Mouse (Mus musculus): ENCODE measurements around the gene Sftpd. TPM values are rescaled to one million over a fixed set of nuclear protein-coding genes. Genes with fewer than 3 reads are reported as not detected.

Gene Sftpd
- 1.4 TPM in 2 replicates for polyA plus RNA-seq (2015; fragmentation: Nextera tagmentation; extraction: Ambion mirVana)

DNA sequence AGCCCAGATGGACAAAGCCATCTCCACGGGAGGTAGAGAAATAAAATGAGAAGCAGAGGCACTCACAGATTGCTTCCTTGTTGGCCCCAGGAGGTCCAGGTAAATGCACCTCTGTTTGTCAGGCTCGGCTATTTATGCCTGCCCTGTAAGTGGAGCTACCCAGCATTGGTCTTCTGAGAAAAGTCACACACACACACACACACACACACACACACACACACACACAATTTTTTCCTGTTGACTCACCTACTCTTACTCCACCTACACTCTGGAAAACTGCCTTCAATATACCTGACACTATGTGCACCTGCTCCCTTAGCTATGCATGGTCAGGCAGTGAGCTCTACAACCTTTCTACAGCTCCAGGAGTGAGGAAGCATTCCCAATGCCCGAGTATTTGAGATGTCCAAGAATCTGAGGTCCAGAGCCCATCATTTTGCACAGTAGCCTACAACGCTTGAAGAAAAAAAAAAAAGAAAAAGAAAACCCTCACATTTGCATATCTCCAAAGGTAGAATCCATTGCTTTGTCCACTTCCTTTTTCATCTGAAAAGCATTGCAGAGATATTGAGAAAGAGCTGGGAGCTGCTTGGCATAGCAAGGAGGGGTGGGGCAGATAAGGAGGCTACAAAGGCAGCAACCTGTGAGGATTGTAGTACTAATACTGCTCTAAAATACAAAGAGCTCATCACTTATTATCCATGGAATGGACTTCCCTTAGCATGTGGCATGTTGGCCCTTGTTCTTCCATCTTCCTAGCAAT is at the start of gene Sftpd:
Gene Sftpd (minus strand): TSS at position 91 of the 763 bp plus-strand sequence.
- no peak for DNase-seq (ENCODE audit: low spot score)

DNA sequence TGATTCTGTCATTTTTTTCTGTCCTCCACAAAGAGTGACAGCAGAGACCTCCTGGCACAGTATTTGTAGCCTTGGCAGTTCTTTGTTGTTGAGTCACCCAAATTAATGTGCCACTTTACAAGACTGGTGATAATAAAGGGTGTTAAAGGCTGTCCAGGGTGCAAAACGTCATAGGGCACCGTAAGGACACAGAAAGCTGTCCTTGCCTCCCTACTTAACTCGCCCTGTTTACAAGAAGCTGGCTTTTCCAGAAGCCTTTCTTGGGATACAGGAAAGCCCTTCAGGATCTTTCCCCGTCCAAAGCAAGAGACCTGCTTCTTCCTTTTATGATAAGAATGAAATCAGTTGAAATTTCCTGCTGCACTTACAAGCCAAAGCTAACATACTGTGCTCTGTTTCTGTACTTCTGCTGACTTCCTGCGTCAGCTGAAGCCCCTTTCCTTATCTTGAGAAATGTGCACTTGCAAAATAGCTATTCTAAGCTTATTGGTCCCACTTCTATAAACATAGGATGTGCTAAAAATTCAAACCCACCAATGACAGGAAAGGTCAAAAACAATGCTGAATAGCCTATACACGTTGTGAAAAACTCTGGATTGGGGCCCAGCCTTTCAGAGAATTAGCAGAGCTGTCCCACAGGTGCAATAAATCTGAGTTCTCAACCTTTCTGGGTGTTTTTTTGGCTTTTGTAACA is 13.2 kb upstream of the Sftpd start:
- DNase-seq (ENCODE audit: low spot score) = no peak

DNA sequence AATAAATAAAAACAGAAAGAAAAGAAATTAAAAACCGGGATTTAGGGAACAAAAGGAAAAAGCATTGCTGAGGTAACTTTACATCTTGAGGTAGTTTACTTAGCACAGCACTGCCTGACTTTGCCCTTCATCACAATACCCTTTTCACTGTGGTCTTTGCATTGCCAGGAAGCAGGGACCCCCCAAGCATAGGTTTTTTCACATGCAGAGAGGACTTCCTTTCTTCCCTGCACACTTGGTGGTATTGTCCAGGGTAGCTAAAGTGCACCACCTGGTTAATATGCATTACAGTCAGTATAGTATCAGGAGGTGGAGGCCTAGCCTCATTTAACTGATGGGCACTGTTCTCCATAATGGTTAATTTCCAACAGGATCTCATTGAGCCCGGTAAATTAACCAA is 4.5 kb upstream of the Sftpd start:
- no peak for DNase-seq (ENCODE audit: low spot score)

DNA sequence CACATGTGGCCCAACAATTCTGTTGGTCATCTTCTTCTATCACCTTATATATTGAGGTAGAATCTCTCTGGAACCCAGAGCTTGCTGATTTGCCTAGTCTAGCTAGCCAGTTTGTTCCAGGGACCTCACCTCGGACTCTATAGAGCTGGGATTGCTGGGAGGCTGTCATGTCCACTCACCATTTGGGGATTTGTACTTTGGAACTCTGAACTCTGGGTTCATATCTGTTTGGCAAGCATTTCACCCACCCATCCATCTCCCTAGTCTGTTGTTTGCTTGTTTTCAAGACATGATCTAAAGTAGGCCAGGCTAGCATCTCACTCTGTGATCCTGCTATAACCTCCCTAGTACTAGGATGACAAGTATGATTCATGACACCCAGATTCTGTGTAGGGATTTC is 10.1 kb downstream of the Sftpd start:
- DNase-seq (ENCODE audit: low spot score) = no peak

DNA sequence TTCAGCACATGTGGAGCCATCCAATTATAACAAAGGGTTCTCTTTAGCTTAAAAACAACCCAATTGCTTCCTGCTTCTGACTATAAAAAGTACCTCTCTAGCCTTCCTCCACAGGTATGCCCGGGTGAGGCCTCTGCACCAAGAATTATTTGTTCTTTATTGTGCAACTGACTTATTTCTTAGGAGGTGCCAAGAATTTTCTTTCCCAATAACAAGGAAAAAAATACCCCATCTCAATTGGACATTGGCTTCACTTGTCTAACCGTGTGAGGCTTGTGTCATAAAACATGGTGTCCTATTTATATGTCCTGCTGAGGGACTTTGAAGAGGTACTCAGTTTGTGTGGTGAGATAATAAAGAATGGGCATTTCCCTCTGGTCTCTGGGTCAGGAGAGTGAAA is 14.4 kb downstream of the Sftpd start:
- DNase-seq (ENCODE audit: low spot score) = no peak

DNA sequence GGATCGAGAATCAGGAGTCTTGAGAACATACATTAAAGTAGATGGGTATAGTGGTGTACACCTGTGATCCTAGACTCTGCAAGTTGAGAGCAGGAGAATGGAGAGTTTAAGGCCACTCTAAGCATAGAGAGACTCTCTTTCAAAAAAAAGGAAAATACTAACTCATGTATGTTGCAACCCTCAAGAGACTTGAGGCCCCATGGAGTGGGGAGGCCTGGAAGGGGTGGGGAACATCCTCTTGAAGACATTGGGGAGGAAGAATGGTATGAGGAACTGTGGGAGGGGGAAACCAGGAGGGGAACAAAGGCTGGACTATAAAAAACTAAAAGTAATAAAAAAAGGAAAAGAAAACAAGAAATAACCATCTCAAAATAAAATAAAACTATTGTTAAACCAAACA is 16.4 kb downstream of the Sftpd start:
- no peak for DNase-seq (ENCODE audit: low spot score)

DNA sequence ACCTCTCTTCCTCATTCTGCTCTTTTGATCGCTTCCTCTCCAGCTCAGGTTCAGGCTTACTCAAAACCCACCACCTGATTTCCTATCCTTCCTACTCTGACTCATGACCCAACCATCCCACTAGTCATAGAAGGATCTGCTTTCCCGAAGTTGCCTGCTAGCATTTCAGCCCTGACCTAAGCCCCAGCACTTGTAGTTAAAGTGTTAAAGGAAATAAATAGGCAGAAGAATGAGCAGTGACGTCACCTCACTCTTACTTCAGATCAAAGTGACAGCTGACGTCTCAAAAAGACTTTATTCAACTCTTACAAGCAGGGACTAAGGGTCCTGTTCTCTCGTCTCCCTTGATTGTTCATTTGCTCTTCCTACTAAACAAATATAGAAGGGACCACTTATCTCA is 17.7 kb downstream of the Sftpd start:
- no peak for DNase-seq (ENCODE audit: low spot score)

DNA sequence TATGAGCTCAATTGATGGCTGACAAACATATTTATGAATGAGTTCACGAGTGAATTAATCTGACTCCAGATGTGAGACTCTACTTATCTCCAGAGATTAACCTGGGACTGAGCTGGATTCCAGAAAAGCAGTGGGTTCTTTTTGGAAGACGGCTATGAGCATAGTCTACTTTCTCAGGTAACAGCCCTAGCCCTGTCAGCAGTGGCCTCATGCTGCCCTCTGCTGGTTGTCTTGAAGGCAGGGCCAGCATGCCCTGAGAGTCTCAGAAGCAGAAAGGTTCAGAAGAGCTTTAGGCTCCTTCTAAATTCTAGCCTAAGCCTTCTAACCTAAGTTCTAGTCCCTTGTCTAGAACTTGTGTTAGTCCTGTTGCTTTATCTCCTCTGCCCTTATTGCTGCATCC is 22.3 kb downstream of the Sftpd start:
- DNase-seq (ENCODE audit: low spot score) = no peak

DNA sequence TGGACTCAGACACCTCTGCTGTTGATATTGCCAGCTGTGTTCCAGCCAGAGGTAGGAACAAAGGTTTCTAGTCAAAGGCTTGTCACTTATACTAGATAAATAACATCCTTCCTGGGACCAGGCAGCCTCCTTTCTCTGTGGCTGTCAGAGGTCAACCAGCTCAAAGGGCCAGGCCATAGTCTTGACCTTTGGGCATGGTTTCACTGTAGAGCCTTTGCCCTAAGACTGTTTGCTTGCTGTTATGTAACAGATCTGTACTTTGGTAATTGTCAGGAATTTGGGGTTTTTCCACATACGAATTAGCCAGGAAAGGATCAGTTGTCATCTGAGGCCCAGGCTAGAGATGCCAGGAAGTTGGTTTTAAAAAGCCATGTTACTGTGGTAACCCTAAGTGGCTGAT is 24.2 kb downstream of the Sftpd start:
- DNase-seq (ENCODE audit: low spot score) = no peak

DNA sequence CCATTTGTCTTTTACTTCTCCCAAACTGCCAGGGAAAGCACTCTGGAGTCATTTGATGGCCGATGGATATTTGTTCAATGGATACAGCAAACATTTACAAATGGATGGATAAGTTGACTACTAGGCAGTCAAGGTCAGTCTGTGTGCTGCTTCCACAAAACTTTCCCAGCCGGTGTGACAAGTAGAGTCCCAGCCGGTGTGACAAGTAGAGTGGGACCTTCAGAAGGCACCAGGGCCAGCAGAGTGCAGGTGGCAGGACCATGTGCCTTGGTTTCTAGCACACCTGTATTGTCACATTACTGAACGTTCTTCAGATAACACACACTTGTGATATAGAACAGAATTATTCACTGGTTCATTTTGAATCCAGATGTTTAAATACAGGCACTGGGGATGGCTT is 24.9 kb downstream of the Sftpd start:
- DNase-seq (ENCODE audit: low spot score) = no peak

DNA sequence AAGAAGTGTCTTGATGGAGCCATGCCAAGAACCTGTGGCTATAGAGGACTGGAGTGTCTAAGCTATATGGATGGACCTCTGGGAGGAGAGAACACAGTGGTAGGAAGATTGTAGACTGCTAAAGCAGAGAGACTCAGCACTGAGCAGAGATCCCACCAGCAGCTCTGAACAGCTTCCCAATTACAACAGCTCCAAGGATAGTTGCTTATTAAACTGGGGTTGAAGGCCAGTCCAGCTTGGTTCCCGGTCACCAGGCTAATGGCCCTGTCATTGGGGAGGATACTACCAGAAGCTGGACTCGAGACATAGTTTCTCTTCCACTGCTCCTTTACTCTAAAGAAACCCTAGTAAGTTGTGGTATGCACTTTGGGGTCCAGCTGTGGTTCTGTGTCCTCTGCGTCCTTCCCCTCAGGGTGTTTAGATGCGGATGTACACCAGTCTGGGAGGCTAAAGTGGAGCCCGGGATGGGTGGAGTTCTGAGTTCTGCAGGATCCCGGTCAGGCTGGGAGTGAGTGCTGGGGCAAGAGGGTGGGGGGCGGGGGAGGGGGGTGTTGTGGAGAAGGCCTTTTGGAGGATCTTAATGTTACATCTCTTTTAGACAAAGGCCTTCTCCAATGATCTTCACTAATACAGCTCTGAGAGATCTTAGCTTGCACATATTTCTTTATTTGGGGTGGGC is 33.6 kb downstream of the Sftpd start, which contains the start of gene Mbl1:
Gene Mbl1 (plus strand): TSS at position 239 of the 679 bp plus-strand sequence.
- DNase-seq (ENCODE audit: low spot score) = no peak

DNA sequence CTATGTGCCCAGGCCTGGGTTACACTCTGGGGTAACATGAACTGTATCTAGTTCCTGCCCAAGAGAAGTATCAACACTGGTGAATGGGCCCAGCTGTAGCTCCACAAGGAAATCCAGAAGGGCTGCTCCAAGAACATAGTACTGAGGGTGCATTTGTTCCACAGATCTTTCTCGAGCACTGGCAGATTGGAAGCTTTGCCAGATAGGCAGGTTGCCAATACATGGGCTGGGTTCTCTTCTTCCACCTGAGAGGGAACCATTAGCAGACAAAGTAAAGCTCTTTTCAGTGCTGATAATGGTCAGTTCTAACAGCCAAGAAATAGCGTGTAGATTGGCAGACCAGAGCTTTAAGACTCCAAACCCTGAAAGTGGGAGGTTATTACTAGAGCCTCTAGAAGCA is 37.6 kb downstream of the Sftpd start:
- DNase-seq (ENCODE audit: low spot score) = no peak

DNA sequence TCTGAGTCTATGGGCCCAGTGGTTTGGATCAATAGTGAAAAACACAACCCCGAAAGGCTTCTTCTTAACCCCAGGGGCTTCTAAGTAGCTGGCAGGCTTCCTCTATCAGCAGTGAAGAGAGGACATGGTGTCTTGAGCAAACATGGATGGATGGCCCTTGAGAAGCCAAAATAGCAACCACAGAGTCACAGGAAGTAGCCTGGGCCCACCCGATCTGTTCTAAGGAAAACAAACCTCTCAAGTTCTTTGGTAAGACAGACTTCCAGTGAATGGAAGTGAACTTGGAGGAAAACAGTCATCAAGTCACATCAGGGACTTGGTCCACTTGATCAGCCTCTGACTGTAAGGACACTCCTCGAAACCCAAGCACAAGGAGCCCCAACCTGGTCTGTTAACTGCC is 38.0 kb downstream of the Sftpd start:
- DNase-seq (ENCODE audit: low spot score) = no peak

DNA sequence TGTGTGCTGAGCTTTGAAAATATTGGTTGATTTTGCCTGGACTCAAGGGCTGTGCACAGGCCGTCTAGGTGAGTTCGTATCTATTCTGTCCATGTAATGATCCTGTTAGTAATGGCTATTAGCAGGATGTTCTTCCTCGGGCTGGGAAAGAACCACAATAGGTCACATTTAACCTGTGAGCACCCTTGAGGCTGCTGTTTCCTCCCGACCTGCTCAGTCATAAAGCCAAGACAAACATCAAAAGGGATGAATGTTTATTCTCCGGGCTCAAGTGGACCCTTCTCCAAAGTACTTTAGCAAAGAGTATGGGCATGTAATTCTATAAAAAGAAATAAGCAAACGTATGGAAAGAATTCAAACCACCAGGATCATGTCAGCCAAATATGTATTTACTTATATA is 38.9 kb downstream of the Sftpd start:
- no peak for DNase-seq (ENCODE audit: low spot score)

DNA sequence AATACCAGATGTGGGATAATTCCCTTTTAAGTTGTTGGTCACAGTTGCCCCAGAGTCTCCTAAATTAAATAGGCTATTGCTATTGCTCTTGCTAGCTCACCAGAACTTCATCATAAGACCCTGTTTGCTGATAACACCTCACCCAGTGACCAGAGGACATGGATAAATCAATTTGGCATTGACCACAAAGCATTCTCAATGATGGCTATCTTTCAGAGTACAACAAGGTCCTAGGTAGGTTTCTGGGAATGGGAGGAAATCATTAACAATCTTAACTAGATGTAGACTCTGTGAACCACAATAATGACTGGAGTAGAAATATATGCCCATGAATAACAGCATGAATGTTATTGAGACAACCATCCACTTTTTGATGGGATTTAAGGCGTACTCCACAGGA is 44.3 kb downstream of the Sftpd start:
- DNase-seq (ENCODE audit: low spot score) = no peak

DNA sequence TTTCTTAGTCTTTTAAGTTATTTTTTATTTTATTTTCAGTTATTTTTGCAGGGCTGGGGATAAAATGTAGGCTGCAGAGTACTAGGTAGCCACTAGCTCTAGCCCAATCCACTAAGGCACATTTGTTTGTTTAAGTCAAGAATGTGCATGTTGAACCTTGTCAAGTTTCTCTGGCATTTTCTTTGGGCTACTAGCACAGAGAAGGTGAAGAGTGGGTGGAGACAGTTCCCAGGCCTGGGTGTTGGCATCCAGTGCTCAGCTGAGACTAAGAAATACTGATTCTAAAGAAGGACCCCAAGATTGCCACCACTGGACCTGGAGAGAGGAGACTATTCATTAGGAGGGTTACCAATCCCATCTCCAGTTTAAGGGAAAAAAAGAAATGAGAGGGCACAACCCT is 47.9 kb downstream of the Sftpd start:
- no peak for DNase-seq (ENCODE audit: low spot score)

DNA sequence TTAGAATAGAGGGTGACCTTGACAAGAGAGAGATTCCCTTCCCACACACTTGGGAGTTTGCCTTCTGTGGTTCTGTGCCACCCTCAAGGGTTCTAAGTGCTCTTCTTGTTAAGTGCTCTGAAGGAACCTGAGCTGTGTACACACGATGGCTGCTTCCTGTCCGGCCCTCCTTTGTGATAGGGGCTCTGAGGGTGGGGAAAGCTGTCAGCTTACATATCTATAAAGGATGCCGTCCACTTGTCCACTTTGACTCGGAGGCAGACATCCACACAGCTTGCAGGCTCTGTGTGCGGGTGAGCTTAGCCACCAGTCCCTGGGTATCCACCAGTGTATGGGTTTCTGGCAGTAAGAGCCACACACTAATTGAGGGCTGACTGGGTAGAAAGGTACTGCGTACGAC is 53.4 kb downstream of the Sftpd start, which contains the start of gene Sftpa1:
Gene Sftpa1 (plus strand): TSS at position 243 of the 400 bp plus-strand sequence.
- no peak for DNase-seq (ENCODE audit: low spot score)

DNA sequence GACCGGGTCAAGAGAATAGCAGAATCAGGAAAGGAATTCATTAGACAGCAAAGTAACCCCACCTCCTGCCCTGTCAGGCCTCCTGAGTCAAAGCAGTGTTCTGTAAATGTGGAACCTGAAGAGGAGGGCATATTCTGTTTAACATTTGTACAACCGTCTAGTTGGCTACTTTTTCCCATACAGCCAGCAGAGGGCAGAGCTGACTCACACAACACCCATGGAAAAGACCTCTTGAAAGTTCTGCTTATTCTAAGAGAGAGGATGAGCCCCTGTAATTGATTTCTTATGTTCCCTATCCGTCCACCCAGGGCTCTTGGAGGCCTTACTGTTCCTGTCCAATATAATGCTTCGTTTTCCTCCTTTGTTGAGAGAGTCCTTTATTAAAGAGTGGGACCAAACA is 57.0 kb downstream of the Sftpd start:
- no peak for DNase-seq (ENCODE audit: low spot score)

DNA sequence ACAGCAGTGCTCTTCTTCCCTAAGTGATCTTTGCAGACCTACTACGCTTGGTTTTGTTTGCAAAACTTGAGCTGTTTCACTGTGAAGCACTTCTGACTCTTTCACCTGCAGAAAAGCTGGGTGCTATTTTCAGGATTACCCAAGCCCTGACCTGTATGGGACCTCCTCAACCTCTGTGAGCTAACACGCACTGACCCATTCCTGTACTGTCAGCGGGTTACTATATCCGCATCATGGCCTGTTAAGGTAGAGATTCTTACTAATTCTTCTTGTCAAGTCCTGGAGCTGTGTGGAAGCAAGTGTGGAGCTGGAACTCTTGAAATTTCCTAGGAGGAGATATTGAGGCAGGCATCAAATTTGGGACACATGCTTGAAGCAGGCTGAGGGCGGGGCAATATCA is 60.3 kb downstream of the Sftpd start:
- DNase-seq (ENCODE audit: low spot score) = no peak
